Mouse (Mus musculus) liver, adult 2 months (tissue): ENCODE results near the gene Scyl2.

Experiments
- CTCF ChIP-seq: fragments of 200-500 bp; IDR thresholded peaks from 2 replicates; pipeline ENCODE4 v1.5.1; 2011; ENCODE audit warnings: low read depth, low read length, control low read depth
- POLR2A ChIP-seq: fragments of 200-500 bp; IDR thresholded peaks from 2 replicates; pipeline ENCODE4 v1.6.1; 2011; ENCODE audit warnings: low read length, control low read depth; ENCODE audit not compliant: insufficient read depth; ENCODE audit errors: extremely low read depth

- peak; percentile 19; the same call in 1 of the 2 replicates for TF ChIP-seq CTCF
- 0 out of 2 replicates have a peak, but pooled peaks have one; percentile 35 for TF ChIP-seq POLR2A
These were observed 15.7 kb downstream of the Scyl2 start for GRCm38 (mm10) chr10:89670371-89670770.
